ENCODE assay signal across 10 mouse cellular contexts in the genomic region with DNA sequence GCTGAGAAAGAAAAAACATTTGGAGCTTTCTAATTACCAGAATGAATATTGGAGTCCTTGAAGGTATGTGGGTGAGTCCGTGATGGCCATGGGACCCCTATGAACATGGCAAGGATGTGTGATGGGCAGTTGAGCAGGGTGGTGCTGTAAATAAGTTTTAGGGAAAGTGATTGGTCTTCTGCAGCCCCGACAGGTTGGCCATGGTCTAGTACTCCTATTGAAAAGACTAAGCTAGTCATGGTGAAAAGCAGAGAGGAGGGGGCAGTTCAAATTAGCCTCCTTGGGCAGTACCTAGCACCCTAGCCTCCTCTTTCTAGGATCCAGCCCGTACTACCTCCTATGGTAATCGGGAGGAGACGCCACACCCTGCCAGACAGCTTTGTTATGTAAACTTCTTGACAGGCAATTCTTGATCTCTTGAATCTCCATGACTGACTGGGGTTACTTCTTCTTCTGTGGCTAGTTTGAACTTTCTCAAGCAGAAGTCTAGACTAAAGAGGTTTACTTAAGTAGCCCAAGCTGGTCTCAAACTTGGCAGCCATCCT. TPM values are rescaled to one million over a fixed set of nuclear protein-coding genes. Genes with fewer than 3 reads are reported as not detected.
DNase-seq lines count a peak whose midpoint lies in the region; ATAC-seq lines count a peak whose summit lies in the region.
"Had no signal": no experiment of that assay in that cellular context is flagged by ENCODE, and none has a peak within 500 bp of the region (broad histone marks: within the 10 kb centered on the region; RNA-seq: fewer than 3 reads in every experiment).

No protein-coding gene starts in this region.

- peaks cover 7% of the 10 kb centered on the region for H3K4me1 ChIP-seq in heart, embryonic 15.5 days (replicated peaks)
- 0 out of 2 replicates have a peak, but pooled peaks cover 5% of the 10 kb centered on the region for H3K4me1 ChIP-seq in hindbrain, embryonic 15.5 days (replicated peaks)
- peaks cover 2% of the 10 kb centered on the region; the same call in 1 of the 2 replicates for H3K4me1 ChIP-seq in midbrain, embryonic 16.5 days (ENCODE audit: control insufficient read depth, insufficient read depth, low read length)

- WGBS in heart, embryonic 15.5 days: 46% methylated on average over 5 of the region's 5 CpGs
- WGBS in hindbrain, embryonic 15.5 days: 35% methylated on average over 5 of the region's 5 CpGs
- 36% methylated on average over 5 of the region's 5 CpGs for WGBS in midbrain, embryonic 16.5 days

- H3K4me3 ChIP-seq in heart, embryonic 15.5 days: no peak overlapping the region
- no peak overlapping the region for H3K4me3 ChIP-seq in hindbrain, embryonic 15.5 days
- peak overlapping the region; percentile 41 for H3K4me3 ChIP-seq in midbrain, embryonic 16.5 days (ENCODE audit: low read depth, low read length)

- no peak overlapping the region for H3K9ac ChIP-seq in heart, embryonic 15.5 days
- no peak overlapping the region for H3K9ac ChIP-seq in hindbrain, embryonic 15.5 days
- H3K9ac ChIP-seq in midbrain, embryonic 16.5 days (ENCODE audit: low read depth, low read length): 0 out of 2 replicates have a peak overlapping the region, but pooled peaks have one; percentile 58

- ATAC-seq in heart, embryonic 15.5 days (replicated peaks; ENCODE audit: insufficient number of reproducible peaks, insufficient read depth, low FRiP score, low read depth): no peak
- ATAC-seq in common myeloid progenitor, adult 5-6 weeks (replicated peaks; ENCODE audit: low read depth, poor library complexity, severe bottlenecking): peak; percentile 64
- ATAC-seq in hindbrain, embryonic 15.5 days (ENCODE audit: low FRiP score, low read depth): no peak
- peak; percentile 16; the same call in 1 of the 2 replicates for ATAC-seq in midbrain, embryonic 16.5 days

- H3K4me2 ChIP-seq in heart, embryonic 15.5 days: 0 out of 2 replicates have a peak overlapping the region, but pooled peaks have one; percentile 54
- H3K4me2 ChIP-seq in hindbrain, embryonic 15.5 days: peak overlapping the region; percentile 76
- H3K4me2 ChIP-seq in midbrain, embryonic 16.5 days (ENCODE audit: low read length): peak overlapping the region; percentile 75

- H3K36me3 ChIP-seq in heart, embryonic 15.5 days: no peaks in the 10 kb centered on the region
- H3K36me3 ChIP-seq in hindbrain, embryonic 15.5 days: no peaks in the 10 kb centered on the region
- no peaks in the 10 kb centered on the region for H3K36me3 ChIP-seq in midbrain, embryonic 16.5 days (ENCODE audit: control insufficient read depth, insufficient read depth, low read length)

- no peaks in the 10 kb centered on the region for H3K9me3 ChIP-seq in heart, embryonic 15.5 days (replicated peaks)
- no peaks in the 10 kb centered on the region for H3K9me3 ChIP-seq in hindbrain, embryonic 15.5 days
- H3K9me3 ChIP-seq in midbrain, embryonic 16.5 days (replicated peaks; ENCODE audit: control insufficient read depth, low read length, poor library complexity, severe bottlenecking): no peaks in the 10 kb centered on the region

- DNase-seq in heart, postnatal 36 days: no peak
- no peak for DNase-seq in ovary, postnatal 14 days (ENCODE audit: low spot score)
- DNase-seq in left cerebral cortex, adult 18-20 months (ENCODE audit: low spot score in 2 of 2): no peak
- DNase-seq in ovary, postnatal 36 days (ENCODE audit: low spot score): no peak
- DNase-seq: spleen, adult 18-20 months had no signal

- intact Hi-C loops in heart, postnatal 36 days (cut with DNase I): no loop called here

- H3K27me3 ChIP-seq in heart, embryonic 15.5 days: no peaks in the 10 kb centered on the region
- no peaks in the 10 kb centered on the region for H3K27me3 ChIP-seq in hindbrain, embryonic 15.5 days
- 0 out of 2 replicates have a peak, but pooled peaks cover 3% of the 10 kb centered on the region for H3K27me3 ChIP-seq in midbrain, embryonic 16.5 days (ENCODE audit: control insufficient read depth, insufficient read depth, low read depth, low read length)

- H3K27ac ChIP-seq in heart, embryonic 15.5 days: no peak overlapping the region
- H3K27ac ChIP-seq in hindbrain, embryonic 15.5 days (replicated peaks): no peak overlapping the region
- H3K27ac ChIP-seq in midbrain, embryonic 16.5 days (ENCODE audit: low read length): no peak overlapping the region

RNA-seq across cellular contexts. Expression of a gene that starts 0.8 kb away (rescaled TPM):
- not detected in 2 replicates for polyA plus RNA-seq in heart, embryonic 15.5 days (2015; fragmentation: Nextera tagmentation; extraction: Ambion mirVana)
- total RNA-seq in heart, postnatal 36 days (2021): not detected
- 0.09 TPM in 1 of 2 replicates, not detected in the other for total RNA-seq in common myeloid progenitor, adult 5-6 weeks (2017)
- 0.47 and 0.54 TPM in 2 replicates for polyA plus RNA-seq in hindbrain, embryonic 15.5 days (2015; fragmentation: Nextera tagmentation; extraction: Ambion mirVana)
- polyA plus RNA-seq in midbrain, embryonic 16.5 days (2015; fragmentation: Nextera tagmentation; extraction: Ambion mirVana): 0.40 and 0.55 TPM in 2 replicates
- under 1 TPM in 1 of 2 experiments, not detected in 1; 0.26 TPM for total RNA-seq in left cerebral cortex, adult 18-20 months (2021)
- polyA plus RNA-seq: heart, postnatal 0 days had no signal

RNA-seq across cellular contexts. Expression of a gene that starts 26.7 kb away (rescaled TPM):
- polyA plus RNA-seq in heart, embryonic 15.5 days (2015; fragmentation: Nextera tagmentation; extraction: Ambion mirVana): not detected in 2 replicates
- not detected for total RNA-seq in heart, postnatal 36 days (2021)
- total RNA-seq in common myeloid progenitor, adult 5-6 weeks (2017): not detected in 2 replicates
- polyA plus RNA-seq in hindbrain, embryonic 15.5 days (2015; fragmentation: Nextera tagmentation; extraction: Ambion mirVana): 0.08 TPM in 2 replicates
- polyA plus RNA-seq in midbrain, embryonic 16.5 days (2015; fragmentation: Nextera tagmentation; extraction: Ambion mirVana): 0.10 and 0.21 TPM in 2 replicates
- total RNA-seq in left cerebral cortex, adult 18-20 months (2021): not detected
- polyA plus RNA-seq: heart, postnatal 0 days had no signal

RNA-seq across cellular contexts. Expression of a gene that starts 28.4 kb away (rescaled TPM):
- polyA plus RNA-seq in heart, embryonic 15.5 days (2015; fragmentation: Nextera tagmentation; extraction: Ambion mirVana): 6.0 and 7.9 TPM in 2 replicates
- total RNA-seq in heart, postnatal 36 days (2021): 1 to 10 TPM; 4.8 to 5.9 TPM
- 7.8 and 8.1 TPM in 2 replicates for total RNA-seq in common myeloid progenitor, adult 5-6 weeks (2017)
- 14.2 and 14.8 TPM in 2 replicates for polyA plus RNA-seq in hindbrain, embryonic 15.5 days (2015; fragmentation: Nextera tagmentation; extraction: Ambion mirVana)
- polyA plus RNA-seq in midbrain, embryonic 16.5 days (2015; fragmentation: Nextera tagmentation; extraction: Ambion mirVana): 15.6 and 17.1 TPM in 2 replicates
- total RNA-seq in left cerebral cortex, adult 18-20 months (2021): 10 to 100 TPM; 16.3 to 20.9 TPM

RNA-seq across cellular contexts. Expression of a gene that starts 45.8 kb away (rescaled TPM):
- 1.3 and 1.5 TPM in 2 replicates for polyA plus RNA-seq in heart, embryonic 15.5 days (2015; fragmentation: Nextera tagmentation; extraction: Ambion mirVana)
- under 1 TPM; 0.87 to 0.94 TPM for total RNA-seq in heart, postnatal 36 days (2021)
- total RNA-seq in common myeloid progenitor, adult 5-6 weeks (2017): 1.4 and 1.5 TPM in 2 replicates
- 7.3 and 8.5 TPM in 2 replicates for polyA plus RNA-seq in hindbrain, embryonic 15.5 days (2015; fragmentation: Nextera tagmentation; extraction: Ambion mirVana)
- 9.1 and 9.9 TPM in 2 replicates for polyA plus RNA-seq in midbrain, embryonic 16.5 days (2015; fragmentation: Nextera tagmentation; extraction: Ambion mirVana)
- 1 to 10 TPM; 5.2 to 6.0 TPM for total RNA-seq in left cerebral cortex, adult 18-20 months (2021)

RNA-seq across cellular contexts. Expression of a gene that starts 52.1 kb away (rescaled TPM):
- 0.47 and 1.0 TPM in 2 replicates for polyA plus RNA-seq in heart, embryonic 15.5 days (2015; fragmentation: Nextera tagmentation; extraction: Ambion mirVana)
- 1 to 10 TPM in 1 of 2 experiments, under 1 TPM in 1; 0.94 to 1.3 TPM for total RNA-seq in heart, postnatal 36 days (2021)
- 0.64 and 0.82 TPM in 2 replicates for total RNA-seq in common myeloid progenitor, adult 5-6 weeks (2017)
- polyA plus RNA-seq in hindbrain, embryonic 15.5 days (2015; fragmentation: Nextera tagmentation; extraction: Ambion mirVana): 0.33 and 0.36 TPM in 2 replicates
- 0.16 and 0.32 TPM in 2 replicates for polyA plus RNA-seq in midbrain, embryonic 16.5 days (2015; fragmentation: Nextera tagmentation; extraction: Ambion mirVana)
- under 1 TPM; 0.82 to 0.91 TPM for total RNA-seq in left cerebral cortex, adult 18-20 months (2021)

Comparison
In these comparisons a context has a peak if more than half of its experiments do, and no peak if none do; other contexts are left out.
1. ATAC-seq: peak in common myeloid progenitor, adult 5-6 weeks (single experiment) and midbrain, embryonic 16.5 days (single experiment); none in heart, embryonic 15.5 days (single experiment) and hindbrain, embryonic 15.5 days (single experiment).
2. Peak in every context shown above with its lines, with median percentiles within 50 percentile points of each other: H3K4me2 ChIP-seq.